Mouse (Mus musculus) hindbrain, embryonic 14.5 days (tissue): ENCODE measurements around the gene Olfm2. TPM values are rescaled to one million over a fixed set of nuclear protein-coding genes. Genes with fewer than 3 reads are reported as not detected.

Source experiments
- ATAC-seq: fragments of 200-750 bp; cut with Nextera tagmentation; 2 replicates; pipeline ENCODE4 v1.8.0; 2017; ENCODE audit warnings: moderate number of reproducible peaks, mild to moderate bottlenecking, moderate TSS enrichment, moderate library complexity; ENCODE audit not compliant: low FRiP score
- DNase-seq: peaks from one replicate; pipeline ENCODE4 v3.0.0-alpha.2; 2015; ENCODE audit warnings: low spot score
- H3K27ac ChIP-seq: fragments of 300-500 bp; sonication (generic); 2 replicates; pipeline ENCODE4 v1.5.1; 2014; ENCODE audit warnings: mild to moderate bottlenecking, moderate library complexity
- H3K27me3 ChIP-seq: fragments of 300-500 bp; sonication (generic); 2 replicates; pipeline ENCODE4 v1.6.1; 2014; ENCODE audit warnings: mild to moderate bottlenecking, low read length, mixed read lengths; ENCODE audit not compliant: control insufficient read depth, insufficient read depth
- H3K36me3 ChIP-seq: fragments of 300-500 bp; sonication (generic); replicated peaks from 2 replicates; pipeline ENCODE4 v1.6.1; 2014; ENCODE audit not compliant: control insufficient read depth, insufficient read depth
- H3K4me1 ChIP-seq: fragments of 300-500 bp; sonication (generic); replicated peaks from 2 replicates; pipeline ENCODE4 v1.6.1; 2014; ENCODE audit warnings: antibody characterized with exemption, low read length, mixed read lengths; ENCODE audit not compliant: control insufficient read depth, insufficient read depth
- H3K4me2 ChIP-seq: fragments of 300-500 bp; sonication (generic); replicated peaks from 2 replicates; pipeline ENCODE4 v1.6.1; 2014; ENCODE audit warnings: mild to moderate bottlenecking, moderate library complexity
- H3K4me3 ChIP-seq: fragments of 300-500 bp; sonication (generic); replicated peaks from 2 replicates; pipeline ENCODE4 v1.5.1; 2014; ENCODE audit warnings: mild to moderate bottlenecking, low read length
- H3K9ac ChIP-seq: fragments of 300-500 bp; sonication (generic); 2 replicates; pipeline ENCODE4 v1.6.1; 2014
- H3K9me3 ChIP-seq: fragments of 300-500 bp; sonication (generic); 2 replicates; pipeline ENCODE4 v1.6.1; 2016; ENCODE audit warnings: low read length; ENCODE audit not compliant: control insufficient read depth
- WGBS: fragments of 180-500 bp; shearing (Covaris S2); extraction: QIAGEN DNeasy Blood & Tissue Kit; methylation state at CpG from one replicate; pipeline ENCODE4 v1.1.7; 2014; 5-methylcytosine and 5-hydroxymethylcytosine counted together
- polyA plus RNA-seq: library from polyadenylated mRNA; unstranded; fragments of >200 nt; fragmentation: Nextera tagmentation; extraction: Ambion mirVana; gene quantifications from 2 replicates; pipeline ENCODE4 v1.2.1, GENCODE M21; 2014

Olfm2 gene
- polyA plus RNA-seq, 1 experiment from 2014 or later: 185 TPM

DNA sequence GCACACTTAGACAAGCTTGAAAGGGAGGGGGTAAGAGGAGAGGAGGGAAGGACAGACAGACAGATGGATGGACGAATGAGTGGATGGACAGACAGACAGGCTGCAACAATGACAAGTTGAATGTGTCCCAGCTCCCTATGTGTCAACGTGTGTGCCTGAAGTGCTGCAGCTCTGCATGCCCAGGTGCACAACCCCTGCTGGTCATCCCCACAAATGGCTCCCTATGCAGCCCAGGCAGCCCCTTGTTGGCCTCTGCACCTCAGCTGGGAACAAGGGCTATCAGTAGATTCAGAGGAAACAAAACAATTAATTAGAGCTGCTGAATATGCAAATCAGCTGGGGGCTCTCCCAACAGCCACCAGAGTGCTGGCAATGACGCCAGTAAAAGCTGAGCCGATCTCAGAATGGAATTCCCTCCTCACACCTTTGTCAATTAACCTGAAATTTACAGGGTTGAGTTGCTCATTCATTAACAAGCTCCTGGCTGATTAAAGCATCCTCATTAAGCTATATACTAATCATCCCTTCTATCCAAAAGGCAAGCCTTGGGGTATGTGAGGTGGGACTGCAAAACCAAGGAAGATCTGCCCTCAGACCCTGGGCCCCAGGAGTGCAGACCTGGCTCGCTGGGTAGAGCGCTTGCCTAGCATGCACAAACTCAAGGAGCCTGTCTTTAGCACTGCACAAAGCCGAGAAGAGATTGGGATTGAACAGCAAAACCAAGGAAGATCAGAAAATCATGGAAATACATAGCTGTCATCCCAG, 16.2 kb upstream of the Olfm2 start:
- Histone ChIP-seq H3K36me3 (no peaks in the 10 kb centered on the region), H3K9ac (no peak overlapping the region), H3K4me3 (no peak overlapping the region), H3K4me2 (no peak overlapping the region), H3K4me1 (no peaks in the 10 kb centered on the region), H3K27ac (no peak overlapping the region), H3K9me3 (no peaks in the 10 kb centered on the region), H3K27me3 (no peaks in the 10 kb centered on the region)
- no peak for DNase-seq
- WGBS: 42% methylated on average over 7 of the region's 7 CpGs
- no peak; the same call in 1 of the 2 replicates for ATAC-seq

DNA sequence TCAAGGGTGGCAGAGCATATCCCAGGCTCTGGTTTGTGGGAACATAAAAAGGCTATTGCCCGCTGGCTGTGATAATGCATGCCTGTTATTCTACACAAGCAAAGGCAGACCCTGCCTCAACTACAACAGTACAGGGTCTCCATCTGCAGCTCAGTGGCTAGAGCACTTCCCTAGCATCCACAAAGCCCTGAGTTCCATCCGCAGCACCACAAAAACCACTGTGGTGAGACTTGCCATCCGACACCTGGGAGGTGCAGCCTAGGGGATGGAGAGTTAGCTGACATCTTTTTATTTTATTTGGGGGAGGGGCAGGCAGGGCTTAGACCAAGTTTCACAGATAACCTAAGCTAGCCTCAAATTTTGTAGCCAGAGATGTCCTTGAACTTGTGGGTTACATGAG, 15.2 kb upstream of the Olfm2 start:
- no peak overlapping the region for H3K27ac ChIP-seq
- ATAC-seq (no peak), DNase-seq (no peak)
- H3K36me3 ChIP-seq: no peaks in the 10 kb centered on the region
- no peak overlapping the region for H3K4me3 ChIP-seq
- H3K9me3 ChIP-seq: no peaks in the 10 kb centered on the region
- H3K27me3 ChIP-seq: no peaks in the 10 kb centered on the region
- WGBS: 74% methylated on average over 3 of the region's 3 CpGs
- no peak overlapping the region for H3K9ac ChIP-seq
- no peaks in the 10 kb centered on the region for H3K4me1 ChIP-seq
- no peak overlapping the region for H3K4me2 ChIP-seq

GRCm38 (mm10) chr9:20760813-20761212, 14.7 kb upstream of the Olfm2 start:
- WGBS: 76% methylated on average over 12 of the region's 12 CpGs
- ATAC-seq: no peak
- Histone ChIP-seq H3K4me1 (no peaks in the 10 kb centered on the region), H3K27ac (0 out of 2 replicates have a peak overlapping the region, but pooled peaks have one; percentile 26), H3K27me3 (no peaks in the 10 kb centered on the region), H3K9me3 (no peaks in the 10 kb centered on the region), H3K4me2 (no peak overlapping the region), H3K9ac (no peak overlapping the region), H3K36me3 (no peaks in the 10 kb centered on the region), H3K4me3 (no peak overlapping the region)
- no peak for DNase-seq

DNA sequence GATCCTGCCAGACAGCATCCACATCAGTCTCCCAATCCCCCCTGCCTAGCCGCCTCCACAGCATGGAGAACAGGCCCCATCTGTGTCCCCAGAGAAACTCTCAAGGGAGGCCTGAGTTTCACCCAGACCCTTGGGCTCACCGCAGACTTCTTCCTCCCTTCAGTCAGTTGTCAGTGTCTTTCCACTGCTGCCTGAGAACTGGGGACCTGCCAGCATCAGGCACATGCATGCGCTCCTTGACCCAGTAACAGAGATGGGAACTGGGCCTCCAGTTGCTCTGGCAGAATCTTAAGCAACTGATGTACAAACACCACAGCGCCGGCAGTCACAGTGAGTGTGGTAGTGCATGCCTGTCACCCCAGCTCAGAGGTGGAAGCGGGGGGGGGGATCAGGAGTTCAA, 12.7 kb upstream of the Olfm2 start:
- no peak for DNase-seq
- H3K4me3 ChIP-seq: no peak overlapping the region
- no peak overlapping the region for H3K9ac ChIP-seq
- no peaks in the 10 kb centered on the region for H3K27me3 ChIP-seq
- 89% methylated on average over 6 of the region's 6 CpGs for WGBS
- no peak for ATAC-seq
- H3K36me3 ChIP-seq: no peaks in the 10 kb centered on the region
- no peak overlapping the region for H3K27ac ChIP-seq
- no peaks in the 10 kb centered on the region for H3K9me3 ChIP-seq
- no peaks in the 10 kb centered on the region for H3K4me1 ChIP-seq
- H3K4me2 ChIP-seq: no peak overlapping the region

GRCm38 (mm10) chr9:20758243-20758642, 12.1 kb upstream of the Olfm2 start:
- H3K4me3 ChIP-seq: no peak overlapping the region

GRCm38 (mm10) chr9:20757087-20757955, 11.2 kb upstream of the Olfm2 start:
- Histone ChIP-seq H3K9me3 (no peaks in the 10 kb centered on the region), H3K27ac (no peak overlapping the region), H3K27me3 (no peaks in the 10 kb centered on the region), H3K4me2 (no peak overlapping the region), H3K9ac (no peak overlapping the region), H3K4me1 (no peaks in the 10 kb centered on the region), H3K36me3 (no peaks in the 10 kb centered on the region), H3K4me3 (no peak overlapping the region)
- peak; percentile 69 for DNase-seq
- WGBS: 64% methylated on average over 6 of the region's 6 CpGs
- no peak for ATAC-seq

More at GRCm38 (mm10) chr9:20758243-20758642, 12.1 kb upstream of the Olfm2 start:
- Histone ChIP-seq H3K4me2 (no peak overlapping the region), H3K36me3 (no peaks in the 10 kb centered on the region), H3K9ac (no peak overlapping the region), H3K27me3 (no peaks in the 10 kb centered on the region), H3K9me3 (no peaks in the 10 kb centered on the region), H3K27ac (no peak overlapping the region), H3K4me1 (no peaks in the 10 kb centered on the region)
- ATAC-seq (no peak), DNase-seq (no peak)
- whole genome bisulfite sequencing: 86% methylated on average over 2 of the region's 2 CpGs

DNA sequence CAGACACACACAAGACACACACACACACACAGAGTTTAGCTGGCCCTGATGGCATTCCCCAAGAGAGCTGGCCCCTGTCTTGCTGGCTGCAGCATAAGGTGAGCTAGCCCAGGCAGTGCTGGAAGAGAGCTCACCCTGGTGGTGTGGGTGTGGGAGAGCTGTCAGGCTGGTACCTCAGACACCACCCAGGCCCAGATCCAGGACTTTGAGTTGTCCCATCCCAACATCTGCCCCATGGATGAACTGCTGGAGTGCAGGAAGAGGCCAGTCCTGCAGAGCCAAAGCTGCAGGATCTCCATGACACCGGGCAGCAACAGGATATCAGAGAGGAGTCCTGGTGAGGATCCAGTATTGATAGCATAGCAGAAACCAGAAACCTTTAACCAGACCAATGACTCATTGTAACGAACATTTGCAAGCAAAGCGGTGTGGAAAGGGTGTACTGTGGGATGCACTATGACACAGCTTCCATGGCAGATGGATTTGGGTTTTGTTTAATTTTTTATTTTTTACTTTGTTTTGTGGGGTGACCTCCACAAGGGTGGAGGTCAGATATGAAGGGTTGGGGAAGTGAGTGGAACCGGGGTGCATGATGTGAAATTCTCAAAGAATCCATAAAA, 10.0 kb upstream of the Olfm2 start:
- no peak overlapping the region for H3K9ac ChIP-seq
- 90% methylated on average over 4 of the region's 4 CpGs for WGBS
- DNase-seq (no peak), ATAC-seq (no peak)
- no peaks in the 10 kb centered on the region for H3K9me3 ChIP-seq
- H3K4me1 ChIP-seq: no peaks in the 10 kb centered on the region
- no peak overlapping the region for H3K27ac ChIP-seq
- H3K36me3 ChIP-seq: no peaks in the 10 kb centered on the region
- H3K4me2 ChIP-seq: no peak overlapping the region
- no peak overlapping the region for H3K4me3 ChIP-seq
- no peaks in the 10 kb centered on the region for H3K27me3 ChIP-seq

- no peak overlapping the region for H3K4me2 ChIP-seq
- no peaks in the 10 kb centered on the region for H3K27me3 ChIP-seq
- H3K36me3 ChIP-seq: no peaks in the 10 kb centered on the region
- DNase-seq (no peak), ATAC-seq (no peak)
- no peak overlapping the region for H3K4me3 ChIP-seq
- 95% methylated on average over 2 of the region's 2 CpGs for WGBS
- no peaks in the 10 kb centered on the region for H3K9me3 ChIP-seq
- no peak overlapping the region for H3K9ac ChIP-seq
- no peak overlapping the region for H3K27ac ChIP-seq
- no peaks in the 10 kb centered on the region for H3K4me1 ChIP-seq
Measured at GRCm38 (mm10) chr9:20754335-20754734, 8.2 kb upstream of the Olfm2 start.

DNA sequence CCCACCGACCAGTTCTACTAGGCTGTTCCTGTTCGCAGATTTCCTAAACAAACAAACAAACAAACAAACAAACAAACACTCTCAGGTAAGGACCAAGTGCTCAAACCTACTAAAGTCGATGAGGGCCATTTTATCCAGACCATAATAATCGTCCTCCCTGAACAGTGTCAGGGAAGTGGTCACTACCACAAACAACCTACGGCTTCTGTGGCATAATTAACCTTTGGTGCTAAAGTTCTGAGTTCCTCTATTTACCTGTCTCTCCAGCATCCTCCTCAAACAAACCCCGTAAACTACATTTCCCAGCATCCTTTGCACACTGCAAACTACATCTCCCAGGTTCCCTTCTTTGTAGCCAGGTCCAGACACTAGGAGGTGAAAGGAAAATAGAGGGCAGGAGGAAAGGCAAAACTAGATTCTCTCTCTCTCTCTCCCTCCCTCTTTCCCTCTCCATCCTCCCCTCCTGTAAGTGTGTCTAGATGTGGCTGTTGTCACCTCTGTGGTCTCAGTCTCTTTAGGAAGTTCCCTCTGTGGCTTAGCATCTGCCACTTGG, 5.4 kb upstream of the Olfm2 start:
- Histone ChIP-seq H3K4me1 (no peaks in the 10 kb centered on the region; the same call in 1 of the 2 replicates), H3K4me2 (no peak overlapping the region), H3K36me3 (no peaks in the 10 kb centered on the region), H3K9me3 (no peaks in the 10 kb centered on the region), H3K9ac (no peak overlapping the region), H3K4me3 (no peak overlapping the region), H3K27me3 (no peaks in the 10 kb centered on the region), H3K27ac (no peak overlapping the region)
- 59% methylated on average over 6 of the region's 6 CpGs for WGBS
- ATAC-seq (peak; percentile 46), DNase-seq (peak; percentile 73)
